Mouse (Mus musculus): ENCODE measurements around the gene Ubl4b.

- TF ChIP-seq POLR2A (IDR thresholded peaks at IDR 0.05; ENCODE audit: low read depth, low read length) (no peak), CTCF (conservative IDR thresholded peaks at IDR 0.05; ENCODE audit: insufficient read depth, insufficient read length, low read depth, low read length) (no peak)
Measured at GRCm38 (mm10) chr3:107536810-107537503, 17.9 kb downstream of the Ubl4b start.
